Mouse (Mus musculus) gastrocnemius, postnatal 25 days (tissue): ENCODE results near the gene Slc6a20b. TPM values are rescaled to one million over a fixed set of nuclear protein-coding genes. Genes with fewer than 3 reads are reported as not detected.
A peak's percentile ranks its signal among the peaks of the same experiment; 100 is the strongest.
"Not testable (repeated sequence)": the region's sequence is repeated elsewhere in the genome, so short reads cannot be mapped to it uniquely, and the experiment has no call there.

ENCODE experiments used
- DNase-seq: peaks from one replicate; pipeline ENCODE4 v3.0.0; 2022
- long read RNA-seq, 2 experiments: library from polyadenylated mRNA; stranded (forward); transcript quantifications; one replicate each; pipeline ENCODE4 v2.0.0; 2021
- total RNA-seq, 2 experiments: library from RNA; stranded (reverse); gene quantifications; 1 replicate in 1 of 2; 2 replicates in 1 of 2; pipeline ENCODE4 v1.2.3; 2021

Slc6a20b gene
- total RNA-seq, result not detected
- long read RNA-seq, experiment 1, result 0 reads
- long read RNA-seq, experiment 2, result 0 reads

DNA sequence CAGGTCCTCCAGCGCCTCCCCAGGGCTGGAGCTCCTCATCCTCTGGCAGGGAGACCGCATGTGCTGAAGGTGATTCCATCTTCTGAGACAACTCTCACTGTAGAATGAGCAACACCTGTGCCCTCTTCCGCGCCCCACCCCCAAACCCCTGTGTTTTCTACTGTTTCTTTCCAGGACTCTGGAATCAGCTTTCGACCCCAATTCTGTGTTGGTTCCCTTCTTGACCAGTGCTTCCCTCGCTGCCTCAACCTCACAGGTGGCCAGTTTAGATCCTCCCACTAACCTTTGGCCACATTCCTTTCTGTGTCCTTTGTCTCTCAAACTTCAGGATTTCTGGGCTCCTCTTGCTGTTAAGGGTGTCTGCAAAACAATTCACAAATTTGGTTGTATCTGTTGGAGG lies at the start of gene Slc6a20b:
Slc6a20b (minus strand) TSS at position 285 of the 400 bp plus-strand sequence.
- DNase-seq, result no peak

DNA sequence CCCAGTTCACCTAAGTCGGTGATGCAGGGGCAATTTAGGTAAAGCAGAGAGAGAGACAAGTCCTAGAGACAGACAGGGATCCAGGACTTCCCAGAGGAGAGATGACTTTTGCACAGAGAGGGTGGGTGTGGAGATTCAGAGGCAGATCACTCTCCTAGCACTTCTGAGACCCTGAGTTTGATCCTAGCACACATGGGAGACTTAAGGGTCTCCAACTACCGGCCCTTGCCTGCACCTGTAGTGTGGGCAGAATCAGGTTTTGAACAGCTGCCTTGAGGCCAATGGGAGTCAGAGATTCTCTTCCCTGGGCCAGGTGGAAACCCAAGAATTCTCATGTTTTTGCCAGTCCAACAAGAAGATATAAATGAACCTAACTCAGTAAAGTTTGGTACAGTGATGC lies 46.8 kb upstream of the Slc6a20b start:
- no peak for DNase-seq

DNA sequence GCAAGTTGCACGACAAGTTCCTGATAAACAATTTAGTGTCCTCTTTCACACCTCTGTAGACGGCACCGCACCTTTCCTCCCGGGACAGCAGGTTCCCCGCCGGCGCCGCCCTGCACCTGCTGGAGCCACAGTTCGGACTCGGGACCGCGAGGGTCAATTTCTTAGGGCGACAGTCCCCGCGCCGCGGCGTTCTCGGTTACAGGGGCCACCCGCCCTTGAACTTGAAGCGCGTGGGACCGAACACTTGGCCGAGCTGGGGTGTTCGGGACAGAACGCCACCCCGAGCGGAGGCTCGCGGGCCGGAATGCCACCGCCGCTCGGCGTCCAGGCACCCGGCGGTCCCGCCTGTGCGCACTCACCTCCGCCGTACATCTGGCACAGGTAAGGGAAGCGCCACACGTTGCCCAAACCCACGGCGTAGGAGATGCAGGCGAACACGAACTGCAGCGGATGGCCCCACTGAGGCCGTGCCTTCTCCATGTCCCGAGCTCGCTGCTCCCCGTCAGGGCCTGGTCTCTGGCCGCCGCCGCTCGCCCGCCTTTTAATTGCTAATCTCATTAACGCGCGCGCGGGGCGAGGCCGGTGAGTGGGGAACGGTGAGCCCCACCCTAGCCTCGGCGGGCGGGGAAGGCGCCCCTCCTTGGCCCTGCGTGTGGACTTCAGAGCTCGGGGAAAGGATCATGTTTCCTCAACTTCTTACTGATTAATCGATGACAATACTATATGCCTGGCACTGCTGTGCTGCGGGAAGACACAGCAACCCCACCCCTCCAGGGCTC lies 46.2 kb upstream of the Slc6a20b start, which contains the start of the genes Ccr9 and Slc6a20a:
Ccr9 (plus strand) TSS at position 113 of the 779 bp plus-strand sequence.
Slc6a20a (minus strand) TSS at position 559 of the 779 bp plus-strand sequence.
- peak; percentile 10 for DNase-seq

DNA sequence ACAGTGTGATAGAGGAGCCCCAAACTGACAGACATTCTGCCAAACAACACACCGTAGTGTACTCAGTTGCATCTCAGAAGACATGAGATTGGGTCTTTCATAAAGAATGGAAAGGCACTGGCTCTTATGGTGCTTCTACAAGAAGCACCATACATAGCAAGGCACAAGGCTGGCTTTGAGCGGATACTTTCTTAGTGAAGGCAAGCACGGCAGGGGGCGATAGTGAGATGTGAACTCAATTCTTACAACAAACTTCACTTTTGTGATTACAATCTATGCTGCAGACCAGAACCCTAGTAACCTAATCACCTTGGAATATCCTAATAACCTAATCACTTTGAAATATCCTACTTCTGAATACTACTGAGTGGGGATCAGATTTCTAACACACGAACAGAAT lies 33.3 kb upstream of the Slc6a20b start:
- DNase-seq, result no peak

DNA sequence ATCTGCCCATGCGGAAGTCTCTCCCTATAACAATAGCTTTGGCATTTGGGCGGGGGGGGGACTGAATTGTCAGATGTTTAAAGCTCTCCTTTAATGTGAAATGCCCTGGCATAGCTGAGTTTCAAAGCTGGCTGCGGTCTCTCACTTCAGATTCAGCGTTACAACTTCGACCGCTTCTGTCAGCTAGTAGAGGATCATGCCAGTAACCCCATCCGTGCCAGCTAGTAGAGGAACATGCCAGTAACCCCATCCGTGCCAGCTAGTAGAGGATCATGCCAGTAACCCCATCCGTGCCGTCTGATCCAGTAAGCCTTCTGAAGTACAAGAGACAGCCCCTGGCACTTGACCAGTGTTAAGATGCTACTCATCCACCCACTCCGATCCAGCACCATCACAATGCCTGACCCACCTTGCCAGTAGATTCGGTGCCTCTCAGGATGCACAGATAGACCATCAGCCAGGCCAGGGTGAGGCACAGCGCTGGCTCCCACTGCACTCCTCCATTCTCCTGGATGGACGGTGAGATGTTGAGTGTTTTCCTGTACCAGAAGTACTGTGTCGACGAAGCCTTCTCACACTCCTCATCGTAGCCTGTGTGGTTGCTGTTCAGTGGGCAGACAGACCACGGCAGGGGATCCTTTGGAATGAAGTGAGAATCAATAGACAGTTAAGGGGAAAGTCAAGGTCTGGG lies 27.8 kb upstream of the Slc6a20b start:
- not testable (repeated sequence) for DNase-seq

DNA sequence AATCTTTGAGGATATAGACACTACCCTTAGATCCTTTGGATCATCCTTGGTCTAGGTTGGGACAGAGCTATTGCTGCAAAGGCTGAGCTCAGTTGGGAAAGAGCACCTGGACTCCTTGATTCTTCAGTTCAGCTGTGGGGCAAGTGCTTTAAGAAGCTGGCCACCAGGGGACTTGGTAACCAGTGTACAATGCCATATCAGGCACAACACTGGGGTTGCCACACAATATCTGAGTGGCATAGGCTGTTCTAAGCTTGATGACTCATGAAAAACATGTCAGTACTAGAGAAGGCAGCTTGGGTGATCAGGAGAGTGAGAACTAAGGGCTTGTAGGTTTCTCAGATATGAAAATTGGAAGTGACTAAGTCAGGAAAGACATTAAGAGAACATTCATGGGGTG lies 26.6 kb upstream of the Slc6a20b start:
- no peak for DNase-seq

DNA sequence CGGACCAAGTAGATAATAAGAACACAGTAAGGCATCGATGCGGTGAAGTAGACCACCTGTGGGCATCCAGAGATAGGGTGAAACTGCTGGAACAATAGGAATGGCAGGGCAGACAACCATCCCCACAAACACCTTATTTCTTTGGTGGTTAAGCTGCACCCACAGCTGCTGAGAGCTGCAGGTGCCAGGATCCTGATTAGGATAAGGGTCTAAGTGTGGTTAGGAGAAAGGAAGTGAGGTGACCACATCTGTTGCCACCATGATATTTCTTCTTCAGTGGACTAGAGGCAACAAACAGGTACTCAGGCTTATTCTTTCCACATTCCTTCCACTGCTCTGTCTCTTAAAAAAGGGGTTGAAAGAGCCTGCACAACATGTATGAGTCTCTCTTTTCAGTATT lies 25.1 kb upstream of the Slc6a20b start:
- DNase-seq, result no peak

DNA sequence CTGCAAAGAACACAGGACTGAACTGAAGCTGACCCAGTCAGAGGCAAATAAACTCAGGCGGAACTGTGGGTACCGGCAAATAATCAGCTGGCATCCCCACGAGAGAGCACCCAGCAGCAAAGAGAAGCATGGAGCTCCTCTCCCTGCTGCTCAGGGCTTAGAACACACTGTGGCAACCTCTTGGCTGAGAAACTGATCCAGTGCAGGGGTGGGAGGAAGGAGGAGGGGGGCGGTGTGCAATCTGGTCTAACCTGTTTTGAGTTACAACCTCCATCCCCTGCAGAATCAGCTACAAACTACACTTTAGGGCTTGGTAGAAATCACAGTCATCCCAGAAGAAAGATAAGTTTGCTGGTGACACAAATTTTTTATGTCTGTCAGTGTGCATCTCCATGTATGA lies 19.0 kb upstream of the Slc6a20b start:
- DNase-seq, result no peak

DNA sequence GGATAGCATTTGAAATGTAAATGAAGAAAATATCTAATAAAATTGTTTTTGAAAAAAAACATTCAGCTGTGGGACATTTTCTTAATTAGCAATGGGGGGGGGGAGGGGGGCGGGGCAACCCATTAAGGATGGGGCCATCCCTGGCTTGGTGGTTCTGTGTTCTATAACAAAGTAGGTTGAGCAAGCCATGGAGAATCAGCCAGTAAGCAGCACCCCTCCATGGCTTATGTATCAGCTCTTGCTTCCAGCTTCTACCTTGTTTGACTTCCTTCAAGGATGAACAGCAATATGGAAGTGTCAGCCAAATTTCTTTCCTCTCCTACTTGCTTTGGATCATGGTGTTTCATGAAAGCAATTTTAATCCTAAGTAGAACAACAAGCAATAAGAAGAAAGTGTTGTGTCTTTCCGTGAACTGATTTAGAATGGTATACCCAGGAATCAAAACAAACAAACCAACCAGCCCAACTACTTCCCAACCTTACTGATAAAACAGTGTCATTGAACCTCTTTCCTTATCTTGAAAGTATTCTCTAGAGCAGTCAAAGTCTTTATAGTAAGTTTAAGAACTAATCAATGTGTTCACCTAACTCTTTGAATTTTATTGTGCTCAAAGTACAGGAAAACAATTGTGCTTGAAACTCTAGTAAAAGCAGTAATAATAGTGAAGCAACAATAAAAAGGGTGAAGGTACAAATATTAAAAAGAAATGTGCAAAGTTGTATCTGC lies 17.6 kb upstream of the Slc6a20b start:
- DNase-seq, result no peak

DNA sequence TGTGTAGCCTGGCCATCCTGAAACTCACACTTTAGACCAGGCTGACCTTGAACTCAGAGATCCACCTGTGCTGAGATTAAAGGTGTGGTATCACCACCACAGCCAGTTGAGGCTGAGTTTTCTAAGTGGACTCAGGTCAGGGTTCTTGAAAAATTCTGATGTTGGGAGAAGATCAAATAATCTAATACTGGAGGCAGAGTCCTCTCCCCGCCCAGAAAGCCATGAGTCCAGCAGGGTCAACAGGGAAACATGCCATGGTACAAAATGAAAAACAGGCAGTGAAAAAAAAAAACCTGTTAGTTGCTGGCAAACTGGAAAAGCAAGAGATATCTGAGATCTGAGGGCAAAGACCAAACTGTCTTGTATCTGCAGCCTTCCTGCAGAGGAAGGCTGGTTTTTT lies 7.7 kb upstream of the Slc6a20b start:
- DNase-seq, result no peak

DNA sequence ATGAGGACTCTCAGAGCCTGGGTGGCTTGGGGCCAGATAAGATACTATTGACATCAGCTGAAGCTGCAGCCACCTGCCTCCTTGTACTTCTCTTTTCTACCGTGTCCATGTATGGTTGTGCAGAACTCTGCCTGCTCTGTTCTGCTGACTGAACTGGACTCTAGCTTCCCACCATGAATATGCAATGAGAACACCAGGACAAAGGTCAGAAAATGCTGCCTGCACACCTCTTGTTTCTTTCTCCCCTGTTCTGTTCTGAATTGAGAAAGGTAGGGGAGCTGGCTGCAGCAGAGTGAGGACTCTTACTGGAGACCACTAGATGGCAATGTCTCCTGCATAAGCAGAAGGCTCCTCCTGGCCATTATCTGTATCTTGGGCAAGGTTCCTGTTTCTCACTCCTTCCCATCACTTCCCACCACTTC lies 6.3 kb upstream of the Slc6a20b start:
- DNase-seq, result no peak

DNA sequence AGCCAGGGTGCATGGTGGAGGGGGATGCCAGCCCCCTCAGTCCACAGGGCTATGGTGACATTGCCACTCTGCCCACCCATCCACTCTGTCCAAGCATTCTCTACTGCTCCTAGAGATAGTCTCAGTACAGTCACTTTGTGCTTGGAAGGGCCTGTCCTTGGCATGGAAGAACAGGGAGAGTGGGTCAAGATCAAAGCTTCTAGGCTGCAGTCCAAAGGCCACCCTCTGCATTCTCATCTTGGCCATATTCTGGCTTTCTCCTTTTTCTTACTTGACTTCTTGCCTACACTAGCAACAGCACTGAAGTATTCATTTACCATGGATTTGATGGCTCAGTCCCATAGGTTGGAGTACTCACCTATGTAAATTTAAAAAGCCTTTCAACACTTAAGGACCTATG lies 5.9 kb upstream of the Slc6a20b start:
- DNase-seq, result no peak

DNA sequence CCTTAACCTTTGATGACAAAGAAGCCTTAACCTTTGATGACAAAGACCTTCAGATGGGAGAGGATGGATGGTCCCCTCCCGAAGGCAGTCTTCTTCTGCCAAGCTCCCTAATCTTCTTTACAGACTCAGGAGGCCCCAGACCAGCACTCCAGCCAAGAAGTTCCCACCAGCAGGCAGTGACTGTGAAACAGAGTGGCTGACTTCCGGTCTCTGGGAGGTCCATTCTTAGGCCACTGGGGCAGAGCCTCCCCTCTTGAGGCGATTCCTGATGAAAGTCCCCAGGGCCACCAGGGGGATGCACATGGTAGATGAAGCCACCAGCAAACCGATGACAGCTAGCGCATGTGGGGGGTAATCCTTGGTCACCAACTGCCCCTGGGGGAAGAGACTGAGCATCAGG lies 4.4 kb upstream of the Slc6a20b start:
- no peak for DNase-seq

DNA sequence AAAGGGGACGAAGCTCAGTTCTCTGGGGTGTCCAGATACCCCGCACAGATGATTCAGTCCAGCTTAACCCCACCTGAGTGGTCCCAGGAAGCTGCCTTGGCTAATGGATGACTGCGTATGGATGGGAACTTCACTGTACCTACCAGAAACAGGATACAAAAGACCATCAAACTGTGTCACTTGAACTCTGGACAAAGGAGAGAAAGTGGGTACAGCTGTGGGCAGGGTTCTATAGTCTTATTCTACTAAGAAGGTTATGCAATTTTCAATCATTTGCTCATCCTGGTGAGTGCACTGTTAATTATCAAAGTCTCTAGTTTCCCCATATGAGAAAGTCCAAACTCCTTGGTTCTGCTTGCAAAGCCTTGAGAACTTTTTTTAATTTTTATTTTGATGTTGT lies 628 bp upstream of the Slc6a20b start:
- DNase-seq, result no peak

DNA sequence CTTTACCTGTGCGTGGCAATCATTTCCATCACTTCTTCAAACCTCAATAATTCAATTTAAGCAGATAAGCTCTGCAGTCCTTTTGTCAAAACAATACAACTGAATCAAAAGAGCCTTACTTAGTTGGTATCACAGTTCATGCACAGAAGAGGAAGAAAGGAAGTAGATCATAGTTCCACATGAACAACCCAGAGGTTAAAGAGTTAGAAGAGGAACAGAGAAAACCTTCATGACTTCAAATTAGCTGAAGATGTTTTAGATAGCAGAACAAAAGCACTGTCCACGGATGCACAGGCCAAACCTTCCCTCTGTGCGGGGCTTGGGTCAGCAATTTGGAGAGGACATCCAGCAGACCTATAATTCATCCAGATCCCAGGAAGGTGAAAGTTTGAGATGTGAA lies 699 bp downstream of the Slc6a20b start:
- DNase-seq, result no peak

DNA sequence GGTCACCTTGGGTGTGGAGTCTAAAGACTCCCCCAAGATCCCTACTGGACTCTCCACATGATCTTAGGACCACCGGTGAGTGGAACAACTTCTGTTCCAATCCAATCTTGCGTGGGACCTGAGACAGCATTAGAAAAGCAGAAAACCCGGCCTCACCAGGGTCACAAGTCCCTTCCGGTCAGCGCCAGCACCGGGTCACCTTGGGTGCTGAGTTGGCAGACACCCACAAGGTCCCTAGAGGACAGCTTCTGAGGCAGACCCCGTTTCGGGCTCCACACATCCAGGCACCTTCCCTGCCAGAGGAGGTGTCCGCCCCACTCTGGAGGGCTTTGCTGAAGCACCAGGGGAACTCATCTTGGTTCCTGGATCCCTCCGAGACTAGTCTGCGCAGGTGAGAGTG lies 6.5 kb downstream of the Slc6a20b start:
- no peak for DNase-seq

DNA sequence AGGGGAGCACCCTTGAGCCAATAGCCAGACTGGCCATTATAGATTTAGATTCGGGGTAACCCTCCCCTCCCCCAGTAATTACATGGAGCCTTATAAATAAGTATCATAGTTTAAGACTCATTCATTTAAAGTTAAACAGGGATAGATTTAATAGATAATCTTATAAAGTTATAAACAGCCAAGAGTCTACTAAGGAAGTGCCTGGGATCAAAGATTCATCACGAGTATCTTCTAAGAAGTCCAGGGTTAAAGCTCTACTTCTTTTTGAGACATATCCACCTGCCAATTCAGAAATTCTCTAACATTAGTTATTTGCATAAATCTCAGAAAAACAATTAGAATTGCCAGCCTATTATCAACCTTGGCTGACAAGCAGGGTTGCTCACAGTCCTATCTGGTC lies 7.6 kb downstream of the Slc6a20b start:
- DNase-seq, result no peak

DNA sequence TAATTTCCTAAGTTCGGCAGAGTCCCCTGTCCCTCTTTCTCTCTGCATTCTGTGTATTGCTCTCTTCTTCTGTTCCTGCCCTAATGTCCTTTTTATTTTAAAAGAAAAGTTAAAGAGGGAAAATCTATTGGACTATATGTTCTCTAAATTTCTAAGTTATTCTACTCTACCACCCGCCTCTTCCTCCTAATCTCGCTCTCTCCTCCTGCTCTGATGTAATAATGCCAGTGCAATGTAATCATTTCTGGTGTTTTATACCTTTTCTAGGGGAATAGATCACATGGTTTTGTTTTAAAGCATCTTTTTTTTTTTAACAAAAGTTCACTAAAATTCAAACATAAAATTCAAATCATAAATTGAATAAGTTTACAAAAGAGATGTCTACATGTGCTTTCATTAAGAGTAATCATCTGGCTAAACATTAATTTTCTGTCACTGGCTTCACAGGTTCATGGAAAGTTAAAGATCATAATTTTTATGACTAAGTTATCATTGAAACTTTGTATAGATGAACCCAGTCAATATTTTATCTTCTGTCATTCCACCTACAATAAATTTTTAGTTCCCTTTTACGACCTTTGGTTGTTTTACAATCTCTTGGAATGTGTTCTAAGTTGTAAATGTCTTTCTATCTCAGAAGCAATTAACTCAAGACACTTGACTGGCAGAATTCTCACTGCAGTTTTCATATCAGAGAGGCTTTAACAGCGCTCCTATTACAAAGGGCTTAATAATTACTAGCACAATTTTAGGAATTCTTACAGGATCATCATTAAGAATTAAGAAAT lies 11.9 kb downstream of the Slc6a20b start:
- DNase-seq, result no peak

DNA sequence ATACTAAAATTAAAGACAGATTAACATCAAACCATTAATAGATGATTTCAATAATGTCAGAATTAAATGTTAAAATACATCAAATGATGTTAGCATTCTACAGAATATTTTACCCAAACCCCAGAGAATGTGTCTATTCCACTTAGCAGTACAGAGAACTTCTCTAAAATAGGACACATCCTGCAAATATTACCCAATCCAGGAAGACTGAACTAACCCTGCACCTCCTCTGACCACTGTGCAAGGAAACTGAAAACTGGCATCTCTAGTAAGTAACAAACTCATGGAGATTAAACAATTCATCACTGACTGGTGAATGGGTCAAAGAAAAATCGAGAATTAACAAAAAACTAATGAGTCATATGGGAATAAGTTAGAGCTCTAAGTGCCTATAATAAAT lies 30.8 kb downstream of the Slc6a20b start:
- DNase-seq, result no peak

DNA sequence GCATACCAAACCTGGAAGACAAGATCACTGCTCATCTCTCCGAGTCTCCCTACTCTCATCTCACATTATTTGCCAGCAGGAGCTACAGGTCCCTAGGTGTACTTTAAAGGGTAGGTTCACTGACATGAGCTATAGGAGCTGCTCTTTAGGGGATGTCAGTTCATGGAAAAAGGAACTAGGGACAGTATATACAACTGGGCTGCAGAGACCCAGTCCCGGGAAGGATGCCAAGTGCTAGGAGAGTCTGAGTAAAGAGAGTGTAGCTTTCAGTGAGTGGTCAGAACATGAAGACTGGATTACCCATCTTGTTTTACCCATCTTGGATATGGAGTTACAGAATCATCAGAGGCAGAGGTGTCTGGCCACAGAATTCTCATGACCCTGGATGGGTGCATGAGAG lies 35.0 kb downstream of the Slc6a20b start:
- DNase-seq, result no peak

DNA sequence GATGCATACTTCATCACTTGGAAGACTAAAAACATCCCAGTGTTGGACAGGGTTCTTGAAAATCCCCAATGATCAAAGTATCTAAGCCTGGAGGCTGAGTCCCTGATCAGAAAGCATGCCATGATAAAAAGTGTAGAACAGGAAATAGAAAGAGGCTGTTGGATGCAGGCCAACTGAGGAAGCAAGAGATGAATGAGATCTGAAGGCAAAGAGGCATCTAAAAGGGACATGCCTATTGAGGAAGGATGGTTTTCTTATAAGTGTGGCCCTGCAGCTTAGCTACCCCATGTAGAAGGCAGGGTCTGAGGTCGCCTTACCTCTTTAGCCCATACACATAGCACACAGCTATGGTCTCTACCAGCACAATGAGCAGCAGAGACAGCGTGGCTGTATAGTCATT lies 35.5 kb downstream of the Slc6a20b start:
- DNase-seq, result no peak

DNA sequence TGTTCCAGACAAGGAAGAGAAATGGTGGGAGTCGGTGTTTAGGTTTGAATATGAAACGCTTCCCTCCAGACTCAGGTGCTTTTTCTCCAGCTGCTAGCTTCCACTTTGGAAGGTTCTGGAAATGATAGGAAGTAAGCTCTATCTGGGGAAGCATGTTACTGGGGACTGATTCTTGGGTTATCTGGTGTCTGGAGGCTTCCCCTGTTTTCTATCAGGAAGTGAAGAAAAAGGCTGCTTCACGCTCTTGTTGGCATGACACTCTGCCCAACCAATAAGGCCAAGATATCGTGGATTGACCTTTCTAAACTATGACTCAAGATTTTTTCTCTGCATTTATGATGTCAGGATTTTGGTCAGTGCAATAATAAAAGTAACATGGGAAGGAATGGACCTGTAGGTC lies 37.2 kb downstream of the Slc6a20b start:
- DNase-seq, result no peak
